Mouse (Mus musculus): ENCODE results near the gene Uchl4.

GRCm38 (mm10) chr9:64195554-64195953 lies 39.4 kb upstream of the Uchl4 start:
- TF ChIP-seq EP300 (IDR thresholded peaks at IDR 0.05; ENCODE audit: low read depth) (no peak), CTCF (IDR thresholded peaks at IDR 0.05; ENCODE audit: low read depth) (no peak)
